Mouse (Mus musculus) lung, postnatal 0 days (tissue): ENCODE data around the gene Hgfac. TPM values are rescaled to one million over a fixed set of nuclear protein-coding genes. Genes with fewer than 3 reads are reported as not detected.

Source experiments
- ATAC-seq: fragments of 200-750 bp; cut with Nextera tagmentation; 2 replicates; pipeline ENCODE4 v1.8.0; 2017; ENCODE audit warnings: moderate library complexity
- DNase-seq: peaks from one replicate; pipeline ENCODE4 v3.0.0-alpha.2; 2016; ENCODE audit warnings: low spot score
- H3K27ac ChIP-seq: fragments of 300-500 bp; sonication (generic); 2 replicates; pipeline ENCODE4 v1.5.1; 2014; ENCODE audit warnings: antibody characterized with exemption, mild to moderate bottlenecking, low read length, mixed read lengths
- H3K27me3 ChIP-seq: fragments of 300-500 bp; sonication (generic); replicated peaks from 2 replicates; pipeline ENCODE4 v1.6.1; 2014; ENCODE audit warnings: low read length, mixed read lengths; ENCODE audit not compliant: insufficient read depth
- H3K36me3 ChIP-seq: fragments of 300-500 bp; sonication (generic); 2 replicates; pipeline ENCODE4 v1.6.1; 2014; ENCODE audit warnings: low read length, mixed read lengths; ENCODE audit not compliant: insufficient read depth
- H3K4me1 ChIP-seq: fragments of 300-500 bp; sonication (generic); 2 replicates; pipeline ENCODE4 v1.6.1; 2014; ENCODE audit warnings: antibody characterized with exemption, low read depth, low read length, mixed read lengths; ENCODE audit not compliant: insufficient read depth
- H3K4me2 ChIP-seq: fragments of 300-500 bp; sonication (generic); replicated peaks from 2 replicates; pipeline ENCODE4 v1.6.1; 2014; ENCODE audit warnings: low read depth, mild to moderate bottlenecking, low read length, moderate library complexity, mixed read lengths
- H3K4me3 ChIP-seq: fragments of 300-500 bp; sonication (generic); 2 replicates; pipeline ENCODE4 v1.5.1; 2014; ENCODE audit warnings: low read depth, low read length
- H3K9ac ChIP-seq: fragments of 300-500 bp; sonication (generic); replicated peaks from 2 replicates; pipeline ENCODE4 v1.6.1; 2014; ENCODE audit warnings: low read depth, mild to moderate bottlenecking
- H3K9me3 ChIP-seq: fragments of 300-500 bp; sonication (generic); 2 replicates; pipeline ENCODE4 v1.6.1; 2016; ENCODE audit warnings: low read length, mixed read lengths
- CTCF ChIP-seq: IDR thresholded peaks from 2 replicates; pipeline ENCODE4 v1.5.1; 2016; ENCODE audit warnings: antibody characterized with exemption, mild to moderate bottlenecking
- EP300 ChIP-seq: IDR thresholded peaks from 2 replicates; pipeline ENCODE4 v1.6.1; 2016; ENCODE audit warnings: antibody characterized with exemption, mild to moderate bottlenecking, control low read depth
- WGBS: fragments of 180-500 bp; shearing (Covaris S2); extraction: QIAGEN DNeasy Blood & Tissue Kit; methylation state at CpG from one replicate; pipeline ENCODE4 v1.1.7; 2014; 5-methylcytosine and 5-hydroxymethylcytosine counted together
- polyA plus RNA-seq: library from polyadenylated mRNA; unstranded; fragments of >200 nt; fragmentation: Nextera tagmentation; extraction: Ambion mirVana; gene quantifications from 2 replicates; pipeline ENCODE4 v1.2.1, GENCODE M21; 2015

Hgfac gene
- polyA plus RNA-seq, 1 experiment from 2014 or later = 0.82 TPM

- no peak overlapping the region for H3K27ac ChIP-seq
- TF ChIP-seq CTCF (no peak), EP300 (no peak)
- WGBS = 92% methylated on average over 3 of the region's 3 CpGs
- no peak overlapping the region for H3K4me2 ChIP-seq
- H3K9ac ChIP-seq = no peak overlapping the region
- H3K27me3 ChIP-seq = no peaks in the 10 kb centered on the region
- H3K9me3 ChIP-seq = no peaks in the 10 kb centered on the region
- H3K4me3 ChIP-seq = no peak overlapping the region
- H3K36me3 ChIP-seq = no peaks in the 10 kb centered on the region; the same call in 1 of the 2 replicates
- no peaks in the 10 kb centered on the region for H3K4me1 ChIP-seq
- ATAC-seq (no peak), DNase-seq (no peak)
These were observed 35.6 kb upstream of the Hgfac start for GRCm38 (mm10) chr5:35005659-35006058.

- H3K9ac ChIP-seq = no peak overlapping the region
- H3K4me2 ChIP-seq = no peak overlapping the region
- no peaks in the 10 kb centered on the region for H3K27me3 ChIP-seq
- ATAC-seq (peak; percentile 44), DNase-seq (no peak)
- WGBS = 54% methylated on average over 2 of the region's 2 CpGs
- H3K9me3 ChIP-seq = no peaks in the 10 kb centered on the region
- TF ChIP-seq CTCF = no peak
- peak; percentile 48; the same call in 1 of the 2 replicates for TF ChIP-seq EP300
- no peak overlapping the region for H3K4me3 ChIP-seq
- no peaks in the 10 kb centered on the region for H3K4me1 ChIP-seq
- no peaks in the 10 kb centered on the region; the same call in 1 of the 2 replicates for H3K36me3 ChIP-seq
- H3K27ac ChIP-seq = no peak overlapping the region
These were observed 34.7 kb upstream of the Hgfac start for GRCm38 (mm10) chr5:35006599-35006998.

- Histone ChIP-seq H3K4me2 (no peak overlapping the region), H3K9ac (no peak overlapping the region), H3K36me3 (no peaks in the 10 kb centered on the region; the same call in 1 of the 2 replicates), H3K4me3 (no peak overlapping the region), H3K27me3 (no peaks in the 10 kb centered on the region), H3K9me3 (no peaks in the 10 kb centered on the region), H3K27ac (no peak overlapping the region), H3K4me1 (no peaks in the 10 kb centered on the region)
- WGBS = 88% methylated on average over 4 of the region's 4 CpGs
- no peak for TF ChIP-seq CTCF
- no peak for TF ChIP-seq EP300
- ATAC-seq (no peak), DNase-seq (no peak)
These were observed 32.1 kb upstream of the Hgfac start for GRCm38 (mm10) chr5:35009163-35009562.

- DNase-seq (no peak), ATAC-seq (no peak)
- no peak overlapping the region for H3K9ac ChIP-seq
- H3K4me3 ChIP-seq = no peak overlapping the region
- no peak overlapping the region for H3K4me2 ChIP-seq
- H3K9me3 ChIP-seq = no peaks in the 10 kb centered on the region
- H3K27me3 ChIP-seq = no peaks in the 10 kb centered on the region
- no peaks in the 10 kb centered on the region for H3K4me1 ChIP-seq
- H3K36me3 ChIP-seq = no peaks in the 10 kb centered on the region; the same call in 1 of the 2 replicates
- TF ChIP-seq CTCF = no peak
- no peak for TF ChIP-seq EP300
- WGBS = 51% methylated on average over 5 of the region's 5 CpGs
- H3K27ac ChIP-seq = no peak overlapping the region
These were observed 30.7 kb upstream of the Hgfac start for GRCm38 (mm10) chr5:35010656-35011055.

- Histone ChIP-seq H3K4me3 (no peak overlapping the region), H3K9ac (no peak overlapping the region), H3K9me3 (no peaks in the 10 kb centered on the region), H3K36me3 (no peaks in the 10 kb centered on the region; the same call in 1 of the 2 replicates), H3K27me3 (no peaks in the 10 kb centered on the region), H3K4me2 (no peak overlapping the region), H3K4me1 (no peaks in the 10 kb centered on the region), H3K27ac (no peak overlapping the region)
- 92% methylated on average over 6 of the region's 6 CpGs for WGBS
- DNase-seq (no peak), ATAC-seq (no peak)
- no peak for TF ChIP-seq CTCF
- no peak for TF ChIP-seq EP300
These were observed 30.0 kb upstream of the Hgfac start for GRCm38 (mm10) chr5:35011156-35011923.

GRCm38 (mm10) chr5:35014036-35014435, 27.3 kb upstream of the Hgfac start:
- TF ChIP-seq CTCF (no peak), EP300 (no peak)
- H3K27ac ChIP-seq = no peak overlapping the region
- H3K36me3 ChIP-seq = no peaks in the 10 kb centered on the region
- H3K4me2 ChIP-seq = no peak overlapping the region
- H3K27me3 ChIP-seq = no peaks in the 10 kb centered on the region
- WGBS = 83% methylated on average over 6 of the region's 6 CpGs
- H3K9ac ChIP-seq = no peak overlapping the region
- DNase-seq (no peak), ATAC-seq (no peak)
- H3K9me3 ChIP-seq = no peaks in the 10 kb centered on the region
- H3K4me1 ChIP-seq = no peaks in the 10 kb centered on the region
- no peak overlapping the region for H3K4me3 ChIP-seq
